7 mouse cellular contexts compared by ENCODE assay signal in genomic region chr12:71016211-71016502, GRCm38 (mm10). TPM values are rescaled to one million over a fixed set of nuclear protein-coding genes. Genes with fewer than 3 reads are reported as not detected.
DNase-seq lines count a peak whose midpoint lies in the region; ATAC-seq and TF ChIP-seq lines count a peak whose summit lies in the region.

No protein-coding gene starts in this region.

- peak overlapping the region; percentile 83 for H3K27ac ChIP-seq in liver, adult 2 months (replicated peaks; ENCODE audit: insufficient read depth, low read depth, low read length)
- H3K27ac ChIP-seq in embryonic facial prominence, embryonic 12.5 days = peak overlapping the region; percentile 97
- H3K27ac ChIP-seq in hindbrain, embryonic 16.5 days (ENCODE audit: low read depth, low read length) = peak overlapping the region; percentile 94

- WGBS in liver, adult 2 months = under 1% methylated on average over 33 of the region's 33 CpGs
- 0% methylated on average over 32 of the region's 33 CpGs for WGBS in embryonic facial prominence, embryonic 12.5 days
- 0% methylated on average over 33 of the region's 33 CpGs for WGBS in hindbrain, embryonic 16.5 days

- H3K4me1 ChIP-seq in liver, adult 2 months (ENCODE audit: control insufficient read depth, insufficient read depth, low read length) = peaks cover 6% of the 10 kb centered on the region; the same call in 1 of the 2 replicates
- H3K4me1 ChIP-seq in embryonic facial prominence, embryonic 12.5 days = peaks cover 14% of the 10 kb centered on the region; the same call in 1 of the 2 replicates
- peaks cover 21% of the 10 kb centered on the region for H3K4me1 ChIP-seq in hindbrain, embryonic 16.5 days (ENCODE audit: control insufficient read depth, insufficient read depth, low read depth, low read length)

- H3K4me2 ChIP-seq in embryonic facial prominence, embryonic 12.5 days (replicated peaks) = peak overlapping the region; percentile 60
- peak overlapping the region; percentile 88 for H3K4me2 ChIP-seq in hindbrain, embryonic 16.5 days (ENCODE audit: low read length)
- no peak overlapping the region for H3K4me2 ChIP-seq in myocyte (ENCODE audit: low read depth)

- peak overlapping the region; percentile 87 for H3K4me3 ChIP-seq in liver, adult 2 months (ENCODE audit: insufficient read depth, low read depth, low read length)
- H3K4me3 ChIP-seq in embryonic facial prominence, embryonic 12.5 days = peak overlapping the region; percentile 98
- peak overlapping the region; percentile 95 for H3K4me3 ChIP-seq in hindbrain, embryonic 16.5 days (ENCODE audit: low read length)
- peak overlapping the region; percentile 59 for H3K4me3 ChIP-seq in myocyte

- no peak for TF ChIP-seq POLR2A in liver, adult 2 months (IDR thresholded peaks at IDR 0.05; ENCODE audit: extremely low read depth, insufficient read depth, low read length)
- no peak for TF ChIP-seq POLR2A in myocyte (IDR thresholded peaks at IDR 0.05; ENCODE audit: insufficient read length, low read depth)

- peak overlapping the region; percentile 94 for H3K9ac ChIP-seq in liver, adult 2 months (ENCODE audit: low read depth, low read length)
- H3K9ac ChIP-seq in embryonic facial prominence, embryonic 12.5 days = peak overlapping the region; percentile 91
- H3K9ac ChIP-seq in hindbrain, embryonic 16.5 days (ENCODE audit: low read depth, low read length) = peak overlapping the region; percentile 86

- peak overlapping the region; percentile 89 for H3ac ChIP-seq in myocyte (ENCODE audit: control insufficient read depth, insufficient read length)

- peaks cover 25% of the 10 kb centered on the region for H3K79me2 ChIP-seq in liver, adult 2 months (ENCODE audit: control insufficient read depth, insufficient read depth, low read length)
- peaks cover 38% of the 10 kb centered on the region for H3K79me2 ChIP-seq in myocyte (ENCODE audit: control insufficient read depth, insufficient read depth)

- no peak for TF ChIP-seq CTCF in liver, adult 2 months (IDR thresholded peaks at IDR 0.05; ENCODE audit: low read depth, low read length)

- H3K27me3 ChIP-seq in liver, adult 2 months (ENCODE audit: control insufficient read depth, insufficient read depth, low read length) = no peaks in the 10 kb centered on the region
- H3K27me3 ChIP-seq in embryonic facial prominence, embryonic 12.5 days = no peaks in the 10 kb centered on the region
- H3K27me3 ChIP-seq in hindbrain, embryonic 16.5 days (replicated peaks; ENCODE audit: control insufficient read depth, insufficient read depth, low read length) = no peaks in the 10 kb centered on the region
- H3K27me3 ChIP-seq in myocyte (ENCODE audit: control insufficient read depth, insufficient read depth, insufficient read length) = no peaks in the 10 kb centered on the region

- no peaks in the 10 kb centered on the region for H3K9me3 ChIP-seq in embryonic facial prominence, embryonic 12.5 days
- no peaks in the 10 kb centered on the region for H3K9me3 ChIP-seq in hindbrain, embryonic 16.5 days (ENCODE audit: control insufficient read depth, low read length)

- no peak for DNase-seq in liver, adult 2 months (ENCODE audit: extremely low read depth, low read depth, low spot score)
- DNase-seq in liver (no peak), adipocyte (ENCODE audit: low spot score) (no peak)
- no peak for DNase-seq in spleen, postnatal 10 days (ENCODE audit: low spot score in 2 of 2)

- no peak for ATAC-seq in embryonic facial prominence, embryonic 12.5 days (ENCODE audit: insufficient number of reproducible peaks, insufficient read depth, low FRiP score, low TSS enrichment)
- ATAC-seq in hindbrain, embryonic 16.5 days = no peak

- H3K36me3 ChIP-seq in liver, adult 2 months (ENCODE audit: control insufficient read depth, insufficient read depth, low read length) = peaks cover 25% of the 10 kb centered on the region
- peaks cover 20% of the 10 kb centered on the region for H3K36me3 ChIP-seq in embryonic facial prominence, embryonic 12.5 days
- H3K36me3 ChIP-seq in hindbrain, embryonic 16.5 days (ENCODE audit: control insufficient read depth, insufficient read depth, low read length) = peaks cover 3% of the 10 kb centered on the region
- peaks cover 23% of the 10 kb centered on the region for H3K36me3 ChIP-seq in myocyte (ENCODE audit: control insufficient read depth, insufficient read depth)

TF ChIP-seq in myocyte, 11 proteins besides CTCF, POLR2A, EP300 and RAD21:
- TF ChIP-seq REST (IDR thresholded peaks at IDR 0.05; ENCODE audit: insufficient read depth, insufficient read length) (no peak), SRF (IDR thresholded peaks at IDR 0.05; ENCODE audit: control insufficient read depth, insufficient read length, low read depth) (no peak), MAX (IDR thresholded peaks at IDR 0.05; ENCODE audit: low read depth) (no peak), MYOG (IDR thresholded peaks at IDR 0.05; ENCODE audit: control insufficient read depth in 1 of 3, insufficient read depth in 1 of 3, insufficient read length in 2 of 3, low read depth in 2 of 3) (peak in 1 of 3 experiments; percentile 23), E2F4 (IDR thresholded peaks at IDR 0.05; ENCODE audit: insufficient read depth) (no peak), MYOD1 (IDR thresholded peaks at IDR 0.05; ENCODE audit: control insufficient read depth in 1 of 3, insufficient read length in 2 of 3, low read depth in 2 of 3) (no peak), POLR2AphosphoS2 (IDR thresholded peaks at IDR 0.05; ENCODE audit: insufficient read length, low read depth) (no peak)

RNA-seq across cellular contexts. Expression of gene Arid4a, which starts 0.4 kb away (rescaled TPM):
- 6.6 and 6.8 TPM in 2 replicates for total RNA-seq in liver, adult 2 months (2014; rRNA removed)
- 1.3 TPM in 2 replicates for polyA plus RNA-seq in liver, adult 2 months (2012; rRNA removed)
- polyA plus RNA-seq in embryonic facial prominence, embryonic 12.5 days (2016; fragmentation: Nextera tagmentation; extraction: Ambion mirVana) = 33.1 and 34.0 TPM in 2 replicates
- polyA plus RNA-seq in hindbrain, embryonic 16.5 days (2015; fragmentation: Nextera tagmentation; extraction: Ambion mirVana) = 41.4 and 41.7 TPM in 2 replicates
- 1.7 TPM for polyA plus RNA-seq in myocyte (2012; fragmentation: generic; extraction: Trizol)

RNA-seq across cellular contexts. Expression of gene Psma3, which starts 41.7 kb away (rescaled TPM):
- 204 and 240 TPM in 2 replicates for total RNA-seq in liver, adult 2 months (2014; rRNA removed)
- polyA plus RNA-seq in liver, adult 2 months (2012; rRNA removed) = 27.7 and 28.9 TPM in 2 replicates
- 621 and 638 TPM in 2 replicates for polyA plus RNA-seq in embryonic facial prominence, embryonic 12.5 days (2016; fragmentation: Nextera tagmentation; extraction: Ambion mirVana)
- polyA plus RNA-seq in hindbrain, embryonic 16.5 days (2015; fragmentation: Nextera tagmentation; extraction: Ambion mirVana) = 489 and 503 TPM in 2 replicates
- 210 TPM for polyA plus RNA-seq in myocyte (2012; fragmentation: generic; extraction: Trizol)

Comparison
In these comparisons a context has a peak if more than half of its experiments do, and no peak if none do; other contexts are left out.
1. RNA of gene Arid4a, which starts 0.4 kb away (polyA plus RNA-seq): 41.4 to 41.7 TPM in hindbrain, embryonic 16.5 days and 33.1 to 34.0 TPM in embryonic facial prominence, embryonic 12.5 days; 1.7 TPM in myocyte (single experiment) and 1.3 TPM in liver, adult 2 months; every median in the first group is over 10 times any median in the second.
2. Peak in every context shown above with its lines, with median percentiles within 50 percentile points of each other: H3K27ac ChIP-seq, H3K4me3 ChIP-seq and H3K9ac ChIP-seq.